Mouse (Mus musculus) cerebellum, adult 9-11 months (tissue): ENCODE measurements around the gene Frmd4b.
A peak's percentile ranks its signal among the peaks of the same experiment; 100 is the strongest.

Experiments used
- DNase-seq: peaks from one replicate; pipeline ENCODE4 v3.0.0; 2022

Gene Frmd4b

DNA sequence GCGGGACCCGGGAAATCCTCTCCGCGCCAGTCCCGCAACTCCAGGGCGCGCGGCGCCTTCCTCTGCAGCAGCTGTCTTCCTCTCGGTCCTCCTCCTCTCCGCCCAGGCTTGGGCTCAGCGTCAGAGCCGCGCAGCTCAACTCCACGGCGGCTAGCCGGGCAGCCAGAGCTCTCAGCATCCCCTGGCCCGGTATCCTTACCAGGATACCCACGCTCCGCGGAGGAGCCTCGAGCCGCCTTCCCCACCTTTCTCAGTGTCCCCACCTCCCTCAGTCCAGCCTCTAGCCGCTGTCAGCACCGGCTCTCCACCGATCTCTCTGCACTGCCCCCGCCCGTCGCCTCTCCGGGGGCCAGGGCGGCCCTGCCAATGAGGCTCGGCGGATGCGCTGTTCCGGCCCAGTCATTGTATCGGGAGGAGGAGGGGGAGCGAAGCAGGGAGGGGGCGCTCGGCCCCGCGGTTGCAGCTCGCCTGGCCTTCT is at the start of gene Frmd4b:
Gene Frmd4b, minus strand, starts transcription at position 276 of the 478 bp plus-strand sequence.
- peak; percentile 70 for DNase-seq

DNA sequence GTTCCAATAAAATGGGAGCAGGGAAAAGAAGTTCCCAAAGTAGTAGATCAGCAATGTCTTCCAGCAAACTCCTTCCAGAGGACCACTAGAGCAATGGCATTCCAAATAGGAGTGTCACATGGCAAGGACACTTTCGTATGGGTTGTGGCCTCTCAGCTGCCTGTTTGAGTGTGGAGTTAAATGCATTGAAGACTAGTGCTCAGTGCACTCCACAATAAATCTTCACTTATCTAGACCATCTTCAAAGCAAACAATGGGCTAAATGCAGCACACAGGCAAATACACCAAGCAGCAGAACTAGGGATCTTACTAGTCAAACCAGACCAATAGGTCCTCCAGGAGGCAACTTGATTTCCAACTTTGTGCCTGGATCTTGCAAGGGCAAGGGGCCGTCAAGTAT is 49.1 kb upstream of the Frmd4b start:
- DNase-seq, result no peak

DNA sequence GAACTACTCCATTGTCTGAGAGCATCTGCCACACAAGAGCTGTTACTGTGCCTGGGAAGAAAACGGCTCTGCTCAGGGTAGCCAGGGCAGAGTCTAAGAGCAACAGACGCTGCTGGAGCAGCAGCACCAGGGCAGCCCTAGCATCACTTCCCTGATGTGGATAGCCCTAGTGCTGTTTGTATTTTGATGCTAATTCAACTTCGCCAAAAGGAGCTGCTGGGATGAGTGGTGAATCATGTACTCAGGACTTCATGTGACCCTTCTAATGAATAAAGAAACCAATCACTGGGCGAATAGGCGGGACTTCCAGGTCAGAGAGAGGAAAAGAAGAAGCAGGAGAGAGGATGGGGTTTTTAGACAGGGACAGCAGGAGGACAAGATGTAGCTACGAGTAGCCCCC is 41.6 kb upstream of the Frmd4b start:
- DNase-seq, result no peak

DNA sequence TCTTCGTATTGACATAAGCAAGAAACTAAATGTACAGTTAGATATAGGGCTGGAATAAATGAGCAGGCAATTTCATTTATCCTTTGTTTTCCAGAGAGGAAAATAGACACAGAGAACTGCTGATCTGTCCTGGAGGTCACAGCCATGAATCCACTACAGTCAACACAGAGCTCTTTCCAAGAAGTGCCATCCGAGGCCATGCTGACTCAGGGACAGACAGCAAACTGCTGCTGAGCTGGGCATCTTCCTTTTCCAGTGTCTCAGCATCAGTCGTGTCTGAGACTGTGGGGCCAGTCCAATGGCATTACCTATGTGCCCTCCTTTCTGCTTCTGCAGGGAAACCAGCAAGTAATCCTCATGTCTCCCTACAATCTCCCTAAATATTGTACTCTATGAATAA is 38.6 kb upstream of the Frmd4b start:
- DNase-seq, result no peak

DNA sequence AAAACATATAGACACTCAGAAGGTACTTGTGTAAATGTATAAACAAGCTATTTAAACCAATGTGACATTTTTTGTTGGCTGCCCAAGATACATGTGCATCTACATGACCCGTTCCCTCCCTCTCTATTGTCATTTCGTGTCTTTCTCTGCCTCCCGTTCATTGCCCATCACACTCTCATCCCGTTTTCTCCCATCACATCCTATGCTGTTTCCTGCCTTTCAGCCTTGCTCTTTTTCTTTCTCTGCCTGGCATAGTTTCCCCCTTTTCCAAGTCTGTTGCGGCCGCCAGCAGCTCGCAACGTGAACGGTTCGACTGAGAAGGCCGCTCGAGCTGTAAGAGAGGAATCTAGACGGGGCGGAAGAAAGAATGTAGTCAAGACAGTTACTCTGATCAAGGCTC is 30.2 kb upstream of the Frmd4b start:
- DNase-seq, result no peak

DNA sequence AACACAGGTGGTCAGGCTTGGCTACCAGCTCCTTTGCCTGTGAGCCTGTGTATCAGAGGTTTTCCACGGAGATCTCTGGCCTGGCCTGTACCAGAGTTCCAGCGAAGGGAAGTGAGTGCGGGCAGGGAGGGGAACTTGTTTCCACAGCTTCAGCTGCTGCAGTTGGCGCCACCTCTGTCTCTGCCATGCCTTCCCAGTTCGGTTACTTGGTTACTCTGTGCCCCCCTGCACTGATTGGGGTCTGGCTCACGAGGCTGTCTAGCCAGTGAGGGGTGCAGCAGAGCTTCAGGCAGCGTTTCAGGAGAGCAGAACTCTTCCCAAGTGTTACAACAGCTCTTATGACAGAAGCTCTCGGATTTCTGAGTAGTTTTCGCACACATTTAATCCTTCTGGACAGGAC is 6.0 kb upstream of the Frmd4b start:
- no peak for DNase-seq

DNA sequence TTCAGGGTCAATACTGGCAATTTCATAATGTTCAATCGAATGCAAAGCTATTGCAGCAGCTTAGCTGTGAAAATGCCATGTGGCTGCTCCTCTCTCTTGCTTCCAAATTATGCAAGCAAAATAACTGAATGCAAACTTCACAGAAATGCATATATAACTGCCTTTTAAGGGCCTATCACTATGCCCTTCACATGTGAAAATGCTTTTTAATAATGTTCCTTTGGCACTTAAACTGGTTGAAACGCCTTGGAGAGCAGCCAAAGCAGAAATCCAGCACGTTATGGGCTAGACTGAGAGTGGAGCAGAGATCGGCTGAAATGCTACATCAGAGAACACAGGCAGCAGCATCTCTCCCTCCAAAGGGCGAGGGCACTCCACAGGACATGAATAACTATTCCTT is 4.9 kb upstream of the Frmd4b start:
- no peak for DNase-seq

DNA sequence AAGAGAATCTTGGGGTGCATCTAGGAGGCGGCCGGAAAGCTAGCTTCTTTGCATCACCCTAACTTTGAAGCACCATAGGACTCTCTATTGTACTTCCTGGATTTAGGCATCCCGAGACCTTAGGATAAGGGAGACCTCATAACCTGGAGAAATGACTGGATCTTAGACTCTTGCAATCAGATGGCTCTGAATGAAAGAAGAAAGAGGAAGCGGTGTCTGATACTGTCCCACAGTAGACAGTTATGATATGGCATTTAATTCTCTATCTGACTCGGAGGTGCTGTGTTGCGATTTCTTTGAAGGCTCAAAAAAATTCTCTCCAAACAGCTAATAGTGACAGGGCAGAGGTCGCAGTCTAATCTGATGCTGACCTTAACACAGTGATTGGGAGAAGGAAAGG is 433 bp upstream of the Frmd4b start:
- no peak for DNase-seq

DNA sequence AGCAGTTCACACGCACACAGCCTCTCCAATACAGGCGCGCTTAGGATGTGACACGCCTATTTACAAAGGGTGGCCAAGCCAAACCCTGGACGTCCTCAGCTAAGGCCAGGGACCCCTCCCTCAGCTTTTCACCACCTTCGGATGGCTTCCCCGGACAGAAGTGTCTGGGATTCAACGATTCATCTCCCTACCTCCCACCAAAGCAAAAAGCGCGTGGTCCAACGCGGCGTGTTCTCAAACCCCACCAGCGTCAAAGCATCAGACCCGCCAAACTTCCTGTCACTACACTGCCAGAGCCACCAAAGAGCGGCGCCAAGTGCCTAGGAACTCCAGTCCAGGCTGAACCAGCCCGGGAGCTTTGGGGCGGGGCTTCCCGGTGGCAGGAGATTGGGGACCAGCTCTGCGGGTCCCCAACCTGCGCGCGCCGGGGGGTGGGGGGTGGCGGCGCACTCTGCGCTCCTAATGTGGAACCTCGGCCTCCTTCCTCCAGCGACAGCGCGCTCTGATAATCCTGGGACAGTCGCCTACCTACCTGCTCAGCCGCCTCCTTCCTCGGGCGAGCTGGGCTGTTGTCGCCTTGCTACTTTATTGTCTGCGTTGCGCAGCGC is 579 bp downstream of the Frmd4b start:
- peak; percentile 30 for DNase-seq

DNA sequence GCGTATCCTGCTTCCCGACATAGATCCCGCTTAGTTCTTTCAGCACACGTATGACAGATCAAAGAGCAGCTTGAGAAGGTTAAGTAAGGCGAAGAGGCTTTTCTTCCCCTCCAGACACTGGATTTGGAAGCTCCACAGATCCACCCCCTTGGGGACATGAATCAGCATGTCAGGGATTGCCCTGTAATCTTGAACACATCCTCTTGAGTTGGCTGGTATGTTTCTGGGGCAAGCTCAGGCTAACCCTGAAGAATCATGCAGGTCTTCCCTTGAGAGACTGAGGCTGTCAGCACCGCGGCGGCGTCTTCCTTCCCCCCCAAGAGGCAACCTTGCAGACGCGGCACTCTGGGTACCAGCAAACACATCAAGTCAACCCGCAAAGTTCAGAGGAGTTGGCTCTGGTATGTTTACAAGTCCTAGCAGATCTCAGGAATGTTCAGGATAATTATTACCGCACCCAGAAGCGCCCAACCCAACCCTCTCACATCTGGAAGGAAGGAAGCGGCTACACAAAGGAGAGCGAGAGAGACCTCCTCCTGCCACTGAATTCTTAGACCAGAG is 1.4 kb downstream of the Frmd4b start:
- no peak for DNase-seq

DNA sequence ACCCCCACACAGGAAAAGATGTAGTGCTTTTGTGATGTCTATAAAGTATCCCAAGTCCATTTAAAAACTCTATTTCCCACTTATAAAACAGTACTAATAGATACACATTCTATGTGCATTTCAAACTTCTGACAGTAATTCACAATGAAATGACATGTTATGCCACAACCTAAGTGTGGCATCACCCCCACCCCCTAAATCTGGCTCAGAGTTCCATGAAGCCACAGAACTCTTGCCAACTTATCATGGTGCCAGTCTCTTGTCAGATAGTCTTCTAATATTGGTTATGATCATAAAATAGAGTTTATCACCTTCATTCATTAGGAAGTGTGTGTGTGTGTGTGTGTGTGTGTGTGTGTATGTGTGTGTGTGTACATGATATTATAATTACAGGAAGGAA is 3.2 kb downstream of the Frmd4b start:
- no peak for DNase-seq

DNA sequence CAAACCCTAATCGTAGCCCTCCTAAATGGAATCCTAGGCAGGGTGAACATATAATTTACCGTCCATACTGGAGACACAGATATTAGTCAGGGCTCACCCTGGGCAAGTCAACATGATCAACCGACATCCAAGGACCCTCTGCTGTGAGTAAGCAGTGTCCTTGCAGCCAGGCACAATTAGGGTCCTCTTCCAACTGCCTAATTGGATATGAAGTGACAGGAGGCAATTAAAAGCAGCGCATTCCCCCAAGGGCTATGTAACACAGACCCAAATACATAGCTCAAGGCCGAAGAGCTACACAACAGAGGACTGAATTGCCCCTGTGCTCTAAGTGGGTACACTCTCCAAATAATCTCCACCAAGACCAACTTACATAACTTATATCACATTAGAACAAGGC is 4.5 kb downstream of the Frmd4b start:
- no peak for DNase-seq

DNA sequence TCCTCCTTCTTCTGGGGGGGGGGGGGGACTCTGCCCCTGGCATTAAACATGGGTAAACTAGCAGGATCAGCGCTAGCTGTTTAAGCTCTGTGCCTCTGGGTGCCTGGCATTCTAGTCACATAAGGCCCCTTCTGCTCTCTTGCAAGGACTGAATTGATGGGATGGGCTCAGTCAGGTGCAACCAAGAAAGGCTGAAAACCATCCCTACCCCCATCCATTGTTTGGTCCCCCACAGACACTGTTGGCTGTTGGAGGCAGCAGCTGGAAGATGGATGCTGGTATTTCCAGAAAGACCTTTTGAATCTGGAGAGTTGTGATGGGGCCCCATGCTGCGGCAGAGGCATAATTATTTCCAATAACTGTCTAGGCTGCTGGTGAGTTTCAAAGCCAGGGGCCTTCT is 7.3 kb downstream of the Frmd4b start:
- DNase-seq, result no peak

DNA sequence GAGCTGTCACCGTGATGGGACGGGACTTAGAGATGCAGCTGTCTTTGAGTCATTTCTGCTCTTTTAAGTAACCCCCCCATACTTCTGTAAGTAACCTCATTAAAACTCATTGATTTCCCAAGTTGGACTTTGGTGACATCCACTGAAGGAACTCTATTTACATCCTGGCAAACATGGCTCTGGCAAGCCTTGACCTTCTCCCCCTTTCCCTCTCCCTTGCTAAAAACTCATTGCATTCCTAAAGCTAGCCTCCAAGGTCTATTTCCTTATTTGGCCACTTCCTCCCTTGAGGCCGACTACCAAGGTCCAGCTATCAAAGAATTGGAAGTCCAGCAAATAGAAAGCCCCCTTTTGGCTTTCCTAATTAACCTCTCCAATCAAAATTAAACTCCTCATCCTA is 9.7 kb downstream of the Frmd4b start:
- no peak for DNase-seq

DNA sequence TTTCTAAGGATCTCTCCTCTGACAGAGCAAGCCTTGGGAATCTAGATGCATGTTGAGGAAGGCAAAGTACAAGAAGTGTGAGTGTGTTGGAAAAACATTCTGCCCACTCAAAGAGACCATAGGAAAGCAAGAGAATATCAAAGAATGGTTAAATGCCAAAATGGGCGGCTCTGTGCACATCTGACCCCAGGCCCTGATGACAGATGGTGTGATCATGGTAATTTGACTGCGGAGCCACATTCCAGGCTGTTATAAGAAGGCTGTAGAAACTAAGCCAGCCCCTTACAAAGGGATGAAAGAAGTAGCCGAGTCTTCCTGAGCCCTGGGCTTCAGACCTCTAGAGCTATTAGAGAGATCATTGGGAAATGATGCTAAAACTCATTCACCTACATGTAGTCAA is 22.1 kb downstream of the Frmd4b start:
- DNase-seq, result no peak

DNA sequence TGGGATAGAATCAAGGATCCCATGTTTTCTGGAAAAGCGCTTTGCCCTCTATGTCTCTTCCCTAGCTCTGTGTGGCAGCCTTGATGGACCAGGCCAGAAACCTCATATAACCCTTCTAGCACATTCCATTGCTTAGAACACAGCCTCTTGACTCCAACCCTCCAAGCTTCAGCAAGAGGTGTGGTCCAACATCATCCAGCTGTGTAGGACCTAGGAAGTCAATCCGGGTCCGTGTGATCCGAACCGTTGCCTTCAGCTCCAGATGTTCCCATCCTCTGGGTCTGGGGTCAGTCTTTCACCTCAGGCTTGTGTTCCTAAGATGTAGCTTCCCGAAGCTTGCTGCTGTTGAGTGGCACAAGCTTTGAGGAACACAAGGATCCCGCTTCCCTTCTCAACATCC is 22.8 kb downstream of the Frmd4b start:
- DNase-seq, result no peak

DNA sequence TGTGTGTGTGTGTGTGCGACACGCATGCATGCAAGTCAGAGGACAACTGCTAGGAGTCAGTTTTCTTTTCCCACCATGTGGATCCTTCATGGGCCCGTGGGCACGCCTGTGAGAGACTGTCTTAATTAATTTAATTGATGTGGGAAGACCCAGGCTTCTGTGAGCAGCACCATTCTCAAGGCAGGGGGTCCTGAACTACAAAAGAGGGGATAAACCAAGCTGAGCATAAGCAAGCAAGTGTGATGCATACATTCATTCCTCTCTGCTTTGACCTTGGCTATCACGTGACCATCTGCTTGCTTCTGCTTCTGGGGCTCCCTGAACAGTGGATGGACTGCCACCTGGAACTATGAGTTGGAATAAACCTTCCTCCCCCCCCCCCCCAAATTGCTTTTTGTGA is 27.1 kb downstream of the Frmd4b start:
- DNase-seq, result no peak

DNA sequence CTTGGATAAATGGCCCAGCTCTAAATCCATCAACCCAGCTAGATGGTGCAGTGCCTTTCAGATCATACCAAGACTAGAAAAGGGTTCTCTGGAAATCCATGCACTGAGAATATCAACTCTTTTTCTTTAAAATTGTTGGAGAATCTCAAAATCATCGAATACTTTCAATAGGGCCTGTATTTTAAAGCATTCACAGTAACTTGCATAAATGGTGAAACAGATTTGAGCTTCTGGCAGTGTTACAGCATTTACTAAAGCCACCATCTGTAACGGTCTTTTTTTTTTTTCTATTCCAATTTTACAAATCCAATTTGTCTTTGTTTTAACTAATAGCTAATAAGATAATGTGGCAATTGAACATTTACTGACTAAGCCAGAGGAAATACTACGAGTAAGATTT is 27.8 kb downstream of the Frmd4b start:
- DNase-seq, result no peak

DNA sequence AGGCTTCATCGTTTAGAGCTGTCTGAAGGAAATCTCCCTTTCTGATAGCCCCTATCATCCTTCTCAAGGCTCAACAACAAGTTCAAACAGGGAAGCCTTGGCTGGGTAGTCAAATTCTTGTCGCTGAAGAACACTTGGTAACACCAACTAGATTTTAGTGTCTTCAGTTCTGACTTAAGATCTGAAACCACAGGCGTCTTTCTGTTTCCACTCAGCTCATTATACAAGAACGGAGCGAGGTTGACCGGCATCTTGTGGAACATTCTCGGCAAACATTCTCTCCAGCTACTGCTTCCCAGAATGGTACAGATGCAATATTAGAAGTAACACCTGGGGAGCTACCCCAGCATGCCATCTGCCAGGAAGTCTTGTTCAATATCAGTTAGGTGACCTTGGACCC is 28.3 kb downstream of the Frmd4b start:
- no peak for DNase-seq

DNA sequence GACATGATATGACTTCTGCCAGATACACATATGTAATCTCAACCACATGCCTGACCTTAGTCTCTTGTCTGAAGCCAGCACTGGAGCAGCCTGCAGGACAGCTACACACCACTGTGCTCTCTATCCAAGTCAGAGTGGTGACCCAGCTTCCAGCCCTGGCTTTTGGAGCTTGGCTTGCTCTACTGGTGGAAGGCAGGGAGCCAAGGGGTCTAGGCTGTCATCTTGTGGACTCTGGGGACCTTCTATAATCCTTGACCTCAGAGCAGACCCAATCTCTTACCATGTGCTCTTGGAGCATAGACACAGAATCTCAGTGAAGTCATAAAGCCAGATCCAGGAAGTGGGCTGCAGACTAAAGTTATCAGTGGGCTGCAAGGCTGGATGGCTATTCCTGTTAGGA is 30.7 kb downstream of the Frmd4b start:
- DNase-seq, result no peak

DNA sequence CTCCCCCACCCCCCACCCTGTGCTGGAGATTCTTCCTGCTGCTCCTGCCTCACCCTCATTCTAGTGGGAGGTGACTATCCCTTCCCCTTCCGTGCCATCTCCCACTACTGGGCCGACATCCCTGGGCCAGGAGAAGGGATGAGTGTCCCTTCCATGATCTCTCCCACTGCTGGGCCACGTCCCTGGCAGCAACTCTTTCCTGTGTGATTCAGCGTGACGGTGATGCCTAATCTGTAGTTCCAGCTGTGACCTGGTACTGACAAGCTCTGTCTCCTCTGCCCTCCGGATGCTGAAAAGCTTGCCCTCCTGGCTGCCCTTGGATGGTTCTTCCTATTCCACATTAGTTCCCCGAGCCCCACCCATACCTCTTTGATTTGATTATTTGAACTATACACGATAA is 31.3 kb downstream of the Frmd4b start:
- DNase-seq, result no peak

DNA sequence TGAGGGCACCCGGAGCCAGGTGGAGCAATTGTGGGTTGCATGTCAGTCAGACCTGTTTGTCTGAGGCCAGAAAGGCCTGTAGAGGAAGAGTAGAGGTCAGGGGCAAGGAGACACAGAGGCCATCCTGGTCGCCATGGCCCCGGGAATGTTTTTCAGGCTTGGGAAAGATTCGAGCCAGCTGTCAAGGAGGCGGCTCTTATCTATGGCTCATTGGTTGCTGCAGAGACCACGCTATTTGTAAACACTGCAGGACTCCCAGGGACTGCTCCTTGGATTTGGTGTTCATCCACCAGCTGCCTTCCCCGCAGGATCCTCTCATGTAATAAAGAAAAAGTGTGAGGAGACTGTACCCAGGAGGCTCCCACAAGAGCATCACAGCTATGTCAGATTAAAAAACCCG is 34.6 kb downstream of the Frmd4b start:
- DNase-seq, result no peak

DNA sequence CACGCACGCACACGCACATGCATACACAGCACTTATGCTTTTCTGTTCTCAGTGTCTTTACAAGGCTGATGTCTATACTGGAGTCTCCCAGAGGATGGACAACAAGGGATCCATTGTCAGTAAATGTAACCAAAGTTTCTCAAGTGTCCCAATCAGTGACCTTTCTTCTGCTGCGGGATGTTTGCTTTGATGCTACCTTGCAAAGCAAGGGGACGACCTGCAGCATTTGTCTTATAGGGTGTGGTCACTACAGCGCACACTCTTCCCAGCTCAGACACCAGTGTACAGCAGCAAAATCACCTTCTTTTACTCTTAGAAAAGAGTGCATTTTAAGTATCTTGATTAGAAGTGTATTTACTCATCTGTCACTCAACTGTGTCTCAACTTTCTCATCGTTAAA is 35.4 kb downstream of the Frmd4b start:
- no peak for DNase-seq

DNA sequence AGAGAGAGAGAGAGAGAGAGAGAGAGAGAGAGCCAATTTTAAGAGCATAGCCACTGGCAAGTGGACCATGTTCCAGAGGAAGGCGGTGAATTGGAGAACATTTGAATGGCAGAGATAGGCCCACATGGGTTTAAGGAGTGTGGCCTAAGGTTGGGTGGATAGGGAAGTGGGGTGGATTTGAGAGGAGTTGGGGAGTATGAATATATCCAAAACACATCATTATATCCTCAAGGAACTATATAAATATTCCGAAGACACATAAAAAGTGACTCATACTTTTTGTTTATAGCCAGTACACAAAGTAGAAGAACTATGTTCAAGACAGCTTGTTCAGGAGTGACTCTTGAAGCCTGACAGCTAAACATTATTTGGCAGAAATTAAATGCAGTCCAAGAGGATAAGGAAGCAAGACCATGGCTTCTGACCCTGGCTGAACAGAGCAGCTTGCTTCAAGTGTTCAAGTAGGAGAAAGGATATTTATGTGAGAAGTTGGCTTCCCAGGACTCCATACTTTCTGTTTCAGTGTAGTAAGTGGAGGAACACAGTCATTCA is 36.8 kb downstream of the Frmd4b start:
- no peak for DNase-seq

DNA sequence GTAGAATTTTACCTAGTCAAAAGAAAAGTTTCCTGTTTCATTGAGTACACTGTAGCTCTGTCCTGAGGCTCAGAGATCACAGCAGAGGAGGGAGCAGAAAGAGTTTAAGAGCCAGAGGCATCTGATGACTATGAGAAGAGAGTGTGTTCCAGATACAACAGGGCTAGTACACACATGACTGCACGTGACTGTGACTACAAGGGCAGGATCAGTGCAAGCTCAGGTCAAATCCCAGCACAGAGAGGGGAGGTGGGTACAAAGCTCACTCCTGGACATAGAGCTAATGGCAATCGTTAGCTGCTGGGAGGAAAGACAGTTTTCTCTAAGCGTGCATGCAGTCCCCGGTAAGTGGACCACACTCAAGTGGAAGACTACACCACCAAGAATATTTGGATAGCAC is 37.6 kb downstream of the Frmd4b start:
- no peak for DNase-seq
